Mouse (Mus musculus) frontal cortex, postnatal 25 days (tissue): ENCODE measurements at regions not wholly inside any gene's neighbourhood (a gene's known extent, or its start where the extent isn't known, plus 50 kb on each side); places are given as distances from the start of the nearest gene placed in this dataset.

Source experiments
- DNase-seq, 2 experiments: peaks; one replicate each; pipeline ENCODE4 v3.0.0; 2022; ENCODE audit warnings: low spot score in 2 of 2

DNA sequence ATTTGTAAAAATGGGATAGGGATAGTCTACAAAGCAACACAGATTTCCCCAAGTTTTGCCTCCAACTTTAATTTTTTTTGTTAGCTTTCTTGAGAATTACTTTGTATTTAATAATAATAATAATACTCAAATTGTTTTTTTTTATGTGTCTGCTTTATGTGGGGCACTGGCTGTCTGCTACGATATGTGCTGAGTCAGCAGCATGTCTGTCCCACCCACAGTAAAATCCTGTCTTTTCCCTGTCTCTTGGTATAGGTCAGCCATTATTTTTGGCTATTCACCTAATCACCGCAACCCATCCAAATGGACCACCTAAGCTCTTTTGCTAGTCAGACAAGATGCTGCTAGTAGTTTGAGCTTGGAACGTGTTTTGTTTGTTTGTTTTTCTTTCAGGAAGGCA lies 473.0 kb downstream of the Hs3st4 start:
- no peak for DNase-seq

GRCm38 (mm10) chr7:124487326-124487725 lies 504.7 kb downstream of the Hs3st4 start:
- no peak for DNase-seq

GRCm38 (mm10) chr7:124491109-124491793 lies 508.6 kb downstream of the Hs3st4 start:
- DNase-seq, result no peak

GRCm38 (mm10) chr7:124491851-124492390 lies 509.3 kb downstream of the Hs3st4 start:
- DNase-seq, result no peak

DNA sequence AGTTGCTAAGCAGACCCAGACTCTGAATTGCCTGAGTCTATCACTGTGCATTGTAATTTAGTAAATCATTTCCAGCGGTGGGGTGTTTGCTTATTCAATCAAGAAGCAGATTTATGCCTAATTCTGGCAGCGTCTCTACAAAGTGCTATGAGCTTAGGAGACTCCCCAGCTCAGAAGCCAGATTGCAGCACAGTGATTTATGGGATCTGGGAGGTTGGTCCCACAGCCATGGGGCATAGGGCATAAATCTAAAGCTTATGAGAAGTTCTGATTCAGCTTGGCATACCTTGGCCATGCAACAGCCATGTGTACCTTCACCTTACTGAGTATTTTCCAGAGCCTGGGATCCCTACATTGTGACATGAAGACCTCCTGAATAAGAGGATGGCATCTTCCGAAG lies 518.0 kb downstream of the Hs3st4 start:
- DNase-seq, result no peak

DNA sequence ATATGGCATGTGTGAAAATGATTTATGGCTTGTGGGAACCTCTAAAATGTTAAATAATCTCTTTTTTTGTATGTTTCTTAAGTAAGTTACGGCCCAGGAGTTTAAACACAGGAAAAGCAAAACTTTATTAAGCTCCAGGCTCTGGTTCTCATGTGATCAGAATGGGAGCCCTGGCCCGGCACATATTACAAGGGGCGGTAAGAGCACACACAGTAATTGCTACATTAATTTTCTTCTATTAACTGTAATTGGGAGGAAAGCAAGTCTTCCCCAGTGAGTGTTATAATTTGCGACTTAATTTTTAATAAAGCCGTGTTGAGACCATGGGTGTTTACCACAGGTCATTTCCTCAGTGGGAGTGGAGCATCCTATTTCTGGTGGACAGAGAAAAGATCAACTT lies 520.1 kb downstream of the Hs3st4 start:
- DNase-seq, result no peak

DNA sequence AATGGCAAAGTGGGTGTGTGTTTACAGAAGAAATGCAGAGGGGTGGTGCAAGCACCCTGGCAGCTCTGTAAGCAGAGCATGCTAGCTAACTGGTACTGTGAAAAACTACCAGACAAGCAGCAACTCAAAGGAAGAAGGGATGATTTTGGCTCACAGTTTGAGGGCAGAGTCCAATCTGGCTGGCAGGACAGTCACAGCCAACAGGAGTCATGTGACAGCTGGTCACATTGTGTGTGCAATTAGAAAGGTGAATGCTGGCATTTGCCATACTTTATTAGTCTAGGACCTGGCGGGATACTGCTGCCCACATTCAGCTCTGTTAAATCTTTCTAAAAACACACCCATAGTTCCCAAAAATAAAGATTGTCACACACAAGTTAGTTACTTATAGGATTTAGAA lies 566.4 kb downstream of the Hs3st4 start:
- DNase-seq, result no peak

GRCm38 (mm10) chr7:124557213-124557612 lies 574.5 kb downstream of the Hs3st4 start:
- DNase-seq, result no peak

GRCm38 (mm10) chr7:124570804-124571203 lies 588.1 kb downstream of the Hs3st4 start:
- no peak for DNase-seq

DNA sequence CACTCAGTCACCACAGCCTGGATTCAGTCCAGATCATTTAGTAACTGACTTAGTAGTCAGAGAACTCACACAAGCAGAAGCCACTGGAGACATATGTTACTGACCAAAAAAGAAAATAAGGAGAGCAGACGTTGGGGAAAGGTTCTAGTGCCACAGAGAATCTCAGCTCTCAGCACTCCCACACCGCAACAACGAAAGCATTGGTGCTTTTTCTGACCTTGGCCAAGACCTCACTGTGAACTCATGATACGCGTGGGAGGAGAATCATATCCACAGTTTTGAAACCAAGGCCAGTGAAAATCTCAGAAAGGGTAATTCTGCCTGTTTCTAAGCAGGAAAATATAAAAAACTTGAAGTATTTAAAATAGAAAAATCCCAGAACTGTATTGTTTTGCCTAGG lies 591.0 kb downstream of the Hs3st4 start:
- DNase-seq, result no peak

DNA sequence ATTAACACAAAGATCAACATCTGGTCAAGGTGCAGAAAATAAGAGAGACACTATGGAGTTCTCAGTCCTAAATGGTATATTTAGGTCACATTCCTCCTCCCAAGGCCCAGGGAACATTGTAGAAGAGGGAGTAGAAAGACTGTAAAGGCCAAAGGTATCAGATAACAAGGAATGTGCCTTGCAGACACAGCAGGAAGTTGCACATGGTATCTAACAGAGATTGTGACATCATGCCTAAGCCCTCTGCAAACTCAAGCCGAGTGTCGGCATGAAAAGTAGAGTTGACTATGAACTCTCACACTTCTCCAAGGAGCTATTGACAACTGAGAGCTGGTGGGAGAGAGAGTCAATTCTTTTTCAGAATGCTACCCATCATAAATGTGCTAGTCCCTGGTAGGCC lies 598.7 kb downstream of the Hs3st4 start:
- DNase-seq, result no peak

- no peak for DNase-seq
These were observed 602.6 kb downstream of the Hs3st4 start for GRCm38 (mm10) chr7:124585296-124585695.

- DNase-seq, result no peak
These were observed 608.7 kb downstream of the Hs3st4 start for GRCm38 (mm10) chr7:124591369-124591768.

- DNase-seq, result no peak
These were observed 610.8 kb downstream of the Hs3st4 start for GRCm38 (mm10) chr7:124593462-124593861.

GRCm38 (mm10) chr7:124600767-124601166 lies 618.1 kb downstream of the Hs3st4 start:
- no peak for DNase-seq

DNA sequence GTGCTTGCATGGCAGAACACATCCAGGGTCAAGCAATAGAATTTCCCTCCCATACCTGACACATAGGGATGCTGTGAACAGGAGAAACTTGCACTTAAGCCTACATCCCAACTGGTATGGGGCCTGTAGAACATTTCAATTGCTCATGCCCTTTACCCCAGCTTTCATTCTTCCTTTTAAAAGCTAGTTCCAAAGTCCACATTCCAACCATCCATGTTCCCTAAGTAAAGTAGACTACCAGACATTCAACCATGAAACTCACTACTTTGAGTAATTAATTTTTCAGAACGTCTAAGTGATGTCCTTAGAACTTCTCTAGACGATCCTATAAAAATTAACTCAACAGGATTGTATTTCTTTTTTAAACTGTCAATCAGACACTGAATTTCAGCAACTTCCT lies 621.9 kb downstream of the Hs3st4 start:
- no peak for DNase-seq

- DNase-seq, result no peak
These were observed 623.3 kb downstream of the Hs3st4 start for GRCm38 (mm10) chr7:124605978-124606377.

GRCm38 (mm10) chr7:124607061-124607460 lies 624.4 kb downstream of the Hs3st4 start:
- DNase-seq, result no peak

GRCm38 (mm10) chr7:124610437-124610836 lies 627.8 kb downstream of the Hs3st4 start:
- DNase-seq, result no peak

DNA sequence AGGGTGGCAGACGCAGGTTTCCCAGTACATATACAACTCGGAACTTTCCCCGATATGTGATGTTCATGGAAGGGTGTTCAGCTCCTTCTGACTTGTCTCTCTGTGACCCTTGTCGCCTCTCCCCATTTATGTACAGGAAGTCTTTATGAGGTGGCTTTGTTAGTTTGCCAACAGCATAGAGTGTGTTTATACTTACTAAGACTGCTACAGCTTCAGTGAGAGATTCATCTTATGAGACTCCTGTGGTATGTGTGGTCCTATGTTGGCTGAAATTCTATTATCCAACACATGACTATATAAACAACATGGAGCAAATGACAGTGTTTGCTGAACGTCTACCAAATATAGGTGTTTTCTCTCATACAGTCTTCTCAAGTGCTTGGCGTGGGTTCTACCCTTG lies 664.5 kb downstream of the Hs3st4 start:
- no peak for DNase-seq

- no peak for DNase-seq
These were observed 684.7 kb downstream of the Hs3st4 start for GRCm38 (mm10) chr7:124667180-124667968.

- DNase-seq, result no peak
These were observed 685.4 kb downstream of the Hs3st4 start for GRCm38 (mm10) chr7:124668058-124668457.

DNA sequence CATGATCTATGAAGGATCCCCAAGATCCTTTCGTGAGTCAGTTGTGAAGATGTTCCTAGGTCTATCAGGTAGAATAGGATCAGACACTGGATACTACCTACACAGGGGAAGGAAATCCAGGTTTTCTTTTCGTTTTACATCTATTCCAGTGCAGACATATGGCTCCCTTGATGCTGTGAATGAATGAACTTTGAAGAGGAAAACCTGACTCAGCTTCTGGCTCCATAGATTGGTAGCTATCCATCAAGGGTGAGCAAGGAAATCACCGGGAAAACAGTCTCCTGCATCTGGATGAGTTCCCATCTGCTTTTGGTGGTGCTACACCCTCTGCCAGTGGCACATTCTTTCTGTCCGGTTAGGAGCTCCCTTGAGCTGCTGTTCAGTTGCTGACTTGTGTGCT lies 687.8 kb downstream of the Hs3st4 start:
- DNase-seq, result no peak
